Mouse (Mus musculus): ENCODE data around the gene Tsnaxip1.

- TF ChIP-seq MAX (IDR thresholded peaks at IDR 0.05) (no peak), CTCF (IDR thresholded peaks at IDR 0.05; ENCODE audit: control insufficient read depth, insufficient read depth, insufficient read length) (no peak), MYOG (IDR thresholded peaks at IDR 0.05; ENCODE audit: control insufficient read depth, extremely low read depth, insufficient read length) (no peak), USF1 (IDR thresholded peaks at IDR 0.05; ENCODE audit: low read depth) (no peak), FOSL1 (IDR thresholded peaks at IDR 0.05; ENCODE audit: insufficient read depth, low read length, poor library complexity, severe bottlenecking) (no peak)
Measured at GRCm38 (mm10) chr8:105836991-105837390, 9.5 kb downstream of the Tsnaxip1 start.
